Mouse (Mus musculus): ENCODE data around the gene 1700018B08Rik. TPM values are rescaled to one million over a fixed set of nuclear protein-coding genes. Genes with fewer than 3 reads are reported as not detected.

1700018B08Rik gene
- polyA plus RNA-seq, 2 experiments: not detected

GRCm38 (mm10) chr8:121484072-121484782 lies 59.9 kb downstream of the 1700018B08Rik start:
- H3K36me3 ChIP-seq (replicated peaks; ENCODE audit: control insufficient read depth, insufficient read depth, low read depth): no peaks in the 10 kb centered on the region
- WGBS (ENCODE audit: insufficient replicate concordance): 50% methylated on average over 23 of the region's 23 CpGs
- no peak overlapping the region for H3K27ac ChIP-seq
- H3K4me1 ChIP-seq (replicated peaks; ENCODE audit: control insufficient read depth in 2 of 2, insufficient read depth in 2 of 2, low read length in 1 of 2): no peaks in the 10 kb centered on the region
- H3K9ac ChIP-seq (replicated peaks): no peak overlapping the region
- no peak overlapping the region for H3K4me3 ChIP-seq (ENCODE audit: insufficient read depth in 1 of 2, low read depth in 2 of 2, low read length in 2 of 2)
- TF ChIP-seq EP300 (IDR thresholded peaks at IDR 0.05; ENCODE audit: low read depth) (no peak), CTCF (IDR thresholded peaks at IDR 0.05; ENCODE audit: low read depth) (no peak)
- H3K4me2 ChIP-seq (ENCODE audit: low read depth): no peak overlapping the region
- no peaks in the 10 kb centered on the region for H3K9me3 ChIP-seq (ENCODE audit: control insufficient read depth, low read length)
- DNase-seq (ENCODE audit: low read depth in 3 of 3, low spot score in 3 of 3) (no peak), ATAC-seq (ENCODE audit: insufficient read depth) (no peak)
- H3K27me3 ChIP-seq (ENCODE audit: control insufficient read depth, insufficient read depth, low read length): no peaks in the 10 kb centered on the region

Other genes with a start within 250 kb of the 1700018B08Rik start
- 4.7 and 5.8 TPM in 2 replicates for gene Fbxo31, start 34.5 kb upstream of the 1700018B08Rik start, polyA plus RNA-seq (2012; rRNA removed)
- 6.6 and 7.1 TPM in 2 replicates for gene Fbxo31, start 34.5 kb upstream of the 1700018B08Rik start, polyA plus RNA-seq (2014; fragmentation: Nextera tagmentation; extraction: Ambion mirVana)
- gene Map1lc3b, start 46.0 kb upstream of the 1700018B08Rik start, polyA plus RNA-seq (2012; rRNA removed): 19.4 and 20.9 TPM in 2 replicates
- gene Map1lc3b, start 46.0 kb upstream of the 1700018B08Rik start, polyA plus RNA-seq (2014; fragmentation: Nextera tagmentation; extraction: Ambion mirVana): 147 TPM in 2 replicates
- gene Zcchc14, start 108.6 kb upstream of the 1700018B08Rik start, polyA plus RNA-seq (2012; rRNA removed): 1.6 and 1.7 TPM in 2 replicates
- 1.3 and 1.5 TPM in 2 replicates for gene Zcchc14, start 108.6 kb upstream of the 1700018B08Rik start, polyA plus RNA-seq (2014; fragmentation: Nextera tagmentation; extraction: Ambion mirVana)
- 0.08 TPM in 1 of 2 replicates, not detected in the other for gene Jph3, start 185.3 kb upstream of the 1700018B08Rik start, polyA plus RNA-seq (2012; rRNA removed)
- gene Jph3, start 185.3 kb upstream of the 1700018B08Rik start, polyA plus RNA-seq (2014; fragmentation: Nextera tagmentation; extraction: Ambion mirVana): 0.08 TPM in 1 of 2 replicates, not detected in the other

All from liver, embryonic 14.5 days (tissue).